Mouse (Mus musculus): ENCODE data around the gene Slc26a9.

GRCm38 (mm10) chr1:131736494-131736893 lies 7.3 kb upstream of the Slc26a9 start:
- TF ChIP-seq EP300 (IDR thresholded peaks at IDR 0.05; ENCODE audit: insufficient read depth, low read depth, low read length) = no peak
- TF ChIP-seq CTCF (IDR thresholded peaks at IDR 0.05) = no peak
- no peak for TF ChIP-seq POLR2A (IDR thresholded peaks at IDR 0.05; ENCODE audit: insufficient read depth, low read depth, low read length)
